Mouse (Mus musculus): Measurements from ENCODE around the gene Rap1b. TPM values are rescaled to one million over a fixed set of nuclear protein-coding genes. Genes with fewer than 3 reads are reported as not detected.

Rap1b gene
- polyA plus RNA-seq, 1 experiment from 2014 or later = 132 TPM

DNA sequence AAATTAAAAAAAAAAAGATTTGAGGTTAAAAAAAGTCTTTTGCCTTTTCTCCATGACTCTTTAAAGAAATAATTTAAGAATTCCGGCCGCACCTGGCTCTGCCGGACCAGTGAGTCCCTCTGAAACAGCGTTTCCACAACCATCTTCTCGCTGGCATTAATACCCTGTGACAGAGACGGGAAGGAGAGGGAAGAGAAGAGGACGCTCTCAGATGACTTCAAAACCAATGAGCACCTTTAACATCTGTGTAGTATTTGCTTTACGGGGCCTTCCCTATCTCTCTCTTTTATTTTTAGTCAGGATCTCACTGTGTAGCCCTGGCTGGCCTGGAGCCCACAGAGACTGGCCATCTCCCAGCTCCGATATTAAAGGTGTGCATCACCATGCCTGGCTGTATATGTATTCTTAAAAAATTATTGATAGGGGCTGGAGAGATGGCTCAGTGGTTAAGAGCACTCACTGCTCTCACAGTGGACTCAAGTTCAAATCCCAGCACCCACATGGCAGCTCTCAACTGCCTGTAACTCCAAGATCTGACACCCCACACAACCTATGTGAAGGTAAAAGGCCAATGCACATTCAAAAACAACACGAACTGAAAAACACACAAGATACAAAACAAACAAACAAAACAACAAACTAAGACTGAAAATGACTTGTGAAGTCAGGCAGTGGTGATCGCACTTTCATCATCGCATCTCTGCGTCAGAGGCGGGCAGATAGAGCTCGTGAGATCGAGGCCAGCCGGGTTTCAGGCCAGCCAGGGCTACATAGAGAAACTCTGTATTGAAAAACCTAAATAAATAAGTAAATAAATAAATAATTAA, 68.1 kb downstream of the Rap1b start:
- Histone ChIP-seq H3K4me3 (ENCODE audit: low read depth, low read length) (no peak overlapping the region), H3K36me3 (ENCODE audit: control insufficient read depth, insufficient read depth) (peaks cover 81% of the 10 kb centered on the region), H3K9ac (ENCODE audit: low read depth, low read length) (no peak overlapping the region), H3K9me3 (ENCODE audit: control insufficient read depth) (no peaks in the 10 kb centered on the region), H3K4me2 (replicated peaks; ENCODE audit: low read depth) (no peak overlapping the region), H3K4me1 (replicated peaks; ENCODE audit: control insufficient read depth, insufficient read depth, low read length) (no peaks in the 10 kb centered on the region), H3K27me3 (replicated peaks; ENCODE audit: control insufficient read depth, insufficient read depth, low read length) (no peaks in the 10 kb centered on the region), H3K27ac (ENCODE audit: low read depth, low read length) (no peak overlapping the region)
- 94% methylated on average over 17 of the region's 17 CpGs for WGBS
- TF ChIP-seq CTCF (IDR thresholded peaks at IDR 0.05; ENCODE audit: low read depth) = no peak
- no peak for ATAC-seq

DNA sequence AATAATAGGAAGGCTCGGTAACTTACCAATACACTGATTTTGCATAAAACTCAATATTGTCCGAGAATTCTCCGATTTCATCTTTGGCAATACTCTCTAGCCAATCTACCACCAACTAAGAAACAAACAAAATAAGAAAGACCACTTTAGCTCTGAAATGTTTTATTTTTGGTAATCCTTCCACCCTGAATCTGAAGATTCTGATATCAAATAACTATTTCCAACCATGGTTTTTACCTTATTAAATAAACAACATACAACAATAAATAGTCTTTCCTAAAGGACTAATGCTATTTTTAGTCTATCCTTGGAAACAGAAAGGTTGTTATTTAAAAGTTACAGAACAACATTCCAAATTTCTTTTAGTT, 68.7 kb downstream of the Rap1b start:
- 97% methylated on average over 3 of the region's 3 CpGs for WGBS
- Histone ChIP-seq H3K4me3 (ENCODE audit: low read depth, low read length) (no peak overlapping the region), H3K9me3 (ENCODE audit: control insufficient read depth) (no peaks in the 10 kb centered on the region), H3K4me2 (replicated peaks; ENCODE audit: low read depth) (no peak overlapping the region), H3K27ac (ENCODE audit: low read depth, low read length) (no peak overlapping the region), H3K4me1 (replicated peaks; ENCODE audit: control insufficient read depth, insufficient read depth, low read length) (no peaks in the 10 kb centered on the region), H3K27me3 (replicated peaks; ENCODE audit: control insufficient read depth, insufficient read depth, low read length) (no peaks in the 10 kb centered on the region), H3K36me3 (ENCODE audit: control insufficient read depth, insufficient read depth) (peaks cover 82% of the 10 kb centered on the region), H3K9ac (ENCODE audit: low read depth, low read length) (no peak overlapping the region)
- no peak for TF ChIP-seq CTCF (IDR thresholded peaks at IDR 0.05; ENCODE audit: low read depth)
- ATAC-seq = no peak

DNA sequence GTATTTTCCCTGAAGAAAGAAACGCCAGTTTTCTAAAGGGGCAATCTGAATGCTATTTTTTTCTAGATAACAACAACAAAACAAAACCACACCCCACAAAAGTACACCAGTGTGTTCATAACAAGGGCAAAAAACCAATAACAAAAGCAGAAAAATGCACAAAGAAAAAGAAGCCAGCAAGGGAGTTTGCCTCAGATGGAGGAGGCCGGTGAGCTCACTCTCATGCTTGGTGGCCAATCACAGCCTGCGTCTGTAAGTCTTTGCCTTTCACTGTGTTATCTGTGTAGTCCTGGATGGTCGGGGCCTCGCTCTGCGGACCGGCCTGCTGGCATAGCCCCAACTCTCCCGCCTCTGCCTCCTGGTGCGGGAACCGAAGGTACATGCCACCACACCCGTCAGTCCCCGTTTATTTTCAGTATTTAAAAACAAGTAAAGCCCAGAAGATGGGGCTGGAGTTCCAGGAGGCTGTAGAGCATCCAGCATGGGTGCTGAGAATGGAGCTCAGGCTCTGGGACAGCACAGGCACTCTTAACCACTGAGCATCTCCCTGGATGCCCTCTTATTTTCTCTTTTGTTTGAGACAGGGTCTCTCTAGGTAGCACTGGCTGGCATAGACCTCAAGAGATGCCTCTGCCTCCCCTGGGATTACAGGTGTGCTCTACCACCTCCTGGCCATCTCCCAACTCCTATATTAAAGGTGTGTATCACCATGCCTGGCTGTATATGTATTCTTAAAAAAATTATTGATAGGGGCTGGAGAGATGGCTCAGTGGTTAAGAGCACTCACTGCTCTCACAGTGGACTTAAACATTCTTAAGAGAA, 69.3 kb downstream of the Rap1b start:
- Histone ChIP-seq H3K27ac (ENCODE audit: low read depth, low read length) (no peak overlapping the region), H3K9ac (ENCODE audit: low read depth, low read length) (no peak overlapping the region), H3K4me1 (replicated peaks; ENCODE audit: control insufficient read depth, insufficient read depth, low read length) (no peaks in the 10 kb centered on the region), H3K27me3 (replicated peaks; ENCODE audit: control insufficient read depth, insufficient read depth, low read length) (no peaks in the 10 kb centered on the region), H3K9me3 (ENCODE audit: control insufficient read depth) (no peaks in the 10 kb centered on the region), H3K4me3 (ENCODE audit: low read depth, low read length) (no peak overlapping the region), H3K36me3 (ENCODE audit: control insufficient read depth, insufficient read depth) (peaks cover 80% of the 10 kb centered on the region), H3K4me2 (replicated peaks; ENCODE audit: low read depth) (no peak overlapping the region)
- TF ChIP-seq CTCF (IDR thresholded peaks at IDR 0.05; ENCODE audit: low read depth) = no peak
- WGBS = 87% methylated on average over 12 of the region's 12 CpGs
- no peak; the same call in 1 of the 2 replicates for ATAC-seq

DNA sequence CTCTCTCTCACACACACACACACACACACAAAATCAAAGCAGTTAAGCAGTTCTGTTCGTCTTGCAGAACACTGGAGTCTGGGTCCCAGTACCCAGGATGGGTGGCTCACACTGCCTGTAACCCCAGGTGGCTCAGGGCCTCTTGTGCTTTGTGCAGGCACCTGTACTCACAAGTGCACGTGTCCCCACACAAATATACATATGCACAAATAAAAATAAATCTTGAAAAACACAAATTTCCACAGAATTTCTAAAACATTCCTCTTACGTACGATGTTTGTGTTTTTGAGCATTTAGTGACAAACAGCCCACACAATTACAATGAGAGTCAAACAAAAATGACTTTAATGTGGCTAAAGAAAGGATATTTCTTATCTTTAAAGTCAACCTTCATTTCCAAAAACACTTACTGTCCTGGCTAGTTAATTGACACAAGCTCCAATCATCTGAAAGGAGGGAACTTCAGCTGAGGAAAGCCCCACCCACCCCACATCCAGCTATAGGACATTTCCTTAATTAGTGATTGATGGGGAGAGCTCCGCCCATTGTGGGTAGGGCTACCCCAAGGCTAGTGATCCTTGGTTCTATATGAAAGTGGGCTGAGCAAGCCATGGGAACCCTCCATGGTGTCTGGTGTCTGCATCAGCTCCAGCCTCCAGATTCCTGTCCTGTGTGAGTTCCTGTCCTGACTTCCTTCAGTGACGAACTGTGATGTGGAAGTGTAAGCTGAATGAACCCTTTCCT, 70.3 kb downstream of the Rap1b start:
- Histone ChIP-seq H3K27me3 (replicated peaks; ENCODE audit: control insufficient read depth, insufficient read depth, low read length) (no peaks in the 10 kb centered on the region), H3K4me1 (replicated peaks; ENCODE audit: control insufficient read depth, insufficient read depth, low read length) (no peaks in the 10 kb centered on the region), H3K36me3 (ENCODE audit: control insufficient read depth, insufficient read depth) (peaks cover 74% of the 10 kb centered on the region), H3K4me3 (ENCODE audit: low read depth, low read length) (no peak overlapping the region), H3K9ac (ENCODE audit: low read depth, low read length) (no peak overlapping the region), H3K4me2 (replicated peaks; ENCODE audit: low read depth) (no peak overlapping the region), H3K27ac (ENCODE audit: low read depth, low read length) (no peak overlapping the region), H3K9me3 (ENCODE audit: control insufficient read depth) (no peaks in the 10 kb centered on the region)
- TF ChIP-seq CTCF (IDR thresholded peaks at IDR 0.05; ENCODE audit: low read depth) = no peak
- 91% methylated on average over 6 of the region's 6 CpGs for WGBS
- no peak for ATAC-seq

DNA sequence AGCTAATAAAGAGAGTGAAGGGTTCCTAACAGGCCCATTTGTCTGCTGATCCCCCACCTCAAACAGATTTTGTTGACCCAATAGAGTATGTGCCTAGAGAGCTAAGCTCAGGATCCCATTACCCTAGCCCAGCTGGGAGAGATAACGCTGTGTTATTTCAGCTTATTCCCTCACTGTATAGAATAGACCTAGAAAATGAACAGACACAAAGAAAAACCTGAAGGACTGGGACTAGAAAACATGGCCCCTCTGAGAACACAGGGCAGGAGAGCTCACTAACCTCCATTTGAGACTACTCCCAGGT, 71.1 kb downstream of the Rap1b start:
- Histone ChIP-seq H3K27ac (ENCODE audit: low read depth, low read length) (no peak overlapping the region), H3K36me3 (ENCODE audit: control insufficient read depth, insufficient read depth) (peaks cover 76% of the 10 kb centered on the region), H3K9ac (ENCODE audit: low read depth, low read length) (no peak overlapping the region), H3K27me3 (replicated peaks; ENCODE audit: control insufficient read depth, insufficient read depth, low read length) (no peaks in the 10 kb centered on the region), H3K4me3 (ENCODE audit: low read depth, low read length) (no peak overlapping the region), H3K9me3 (ENCODE audit: control insufficient read depth) (no peaks in the 10 kb centered on the region), H3K4me1 (replicated peaks; ENCODE audit: control insufficient read depth, insufficient read depth, low read length) (no peaks in the 10 kb centered on the region), H3K4me2 (replicated peaks; ENCODE audit: low read depth) (no peak overlapping the region)
- no peak for TF ChIP-seq CTCF (IDR thresholded peaks at IDR 0.05; ENCODE audit: low read depth)
- ATAC-seq = no peak
- WGBS = 100% methylated on average over 1 of the region's 1 CpGs

All from intestine, postnatal 0 days (tissue).